ENCODE assay signal across 9 mouse cellular contexts in genomic region chr6:136807395-136808013, GRCm38 (mm10). TPM values are rescaled to one million over a fixed set of nuclear protein-coding genes. Genes with fewer than 3 reads are reported as not detected.
DNase-seq lines count a peak whose midpoint lies in the region; ATAC-seq and TF ChIP-seq lines count a peak whose summit lies in the region.
"Had no signal": no experiment of that assay in that cellular context is flagged by ENCODE, and none has a peak within 500 bp of the region (broad histone marks: within the 10 kb centered on the region; RNA-seq: fewer than 3 reads in every experiment).

No protein-coding gene starts in this region.

- H3K4me1 ChIP-seq in heart, embryonic 14.5 days (ENCODE audit: control insufficient read depth in 2 of 2, insufficient read depth in 2 of 2, low read length in 2 of 2), result peaks cover 7 to 21% of the 10 kb centered on the region in 2 experiments
- H3K4me1 ChIP-seq in G1E (ENCODE audit: insufficient read depth, low read depth, low read length), result peaks cover 53% of the 10 kb centered on the region
- peaks cover 30% of the 10 kb centered on the region for H3K4me1 ChIP-seq in forebrain, embryonic 16.5 days (replicated peaks; ENCODE audit: control insufficient read depth, insufficient read depth, low read length)
- H3K4me1 ChIP-seq in midbrain, embryonic 10.5 days, result peaks cover 42% of the 10 kb centered on the region

- intact Hi-C loops in left cerebral cortex, postnatal 36 days (cut with DNase I), result no loop called here

- peak overlapping the region; percentile 67 for H3K9ac ChIP-seq in heart, embryonic 14.5 days (ENCODE audit: low read length)
- 0 out of 2 replicates have a peak overlapping the region, but pooled peaks have one; percentile 45 for H3K9ac ChIP-seq in forebrain, embryonic 16.5 days (replicated peaks; ENCODE audit: low read depth, low read length)

- peak overlapping the region; percentile 91 for H3K4me2 ChIP-seq in heart, embryonic 14.5 days (ENCODE audit: low read length)
- peak overlapping the region; percentile 58 for H3K4me2 ChIP-seq in forebrain, embryonic 16.5 days (ENCODE audit: low read length)

- no peak for TF ChIP-seq CTCF in G1E (IDR thresholded peaks at IDR 0.05; ENCODE audit: low read depth, low read length)

- H3K27me3 ChIP-seq in heart, embryonic 14.5 days (ENCODE audit: control insufficient read depth, insufficient read depth, low read length), result no peaks in the 10 kb centered on the region
- H3K27me3 ChIP-seq in G1E (ENCODE audit: insufficient read depth, low read length), result no peaks in the 10 kb centered on the region
- H3K27me3 ChIP-seq in forebrain, embryonic 16.5 days (replicated peaks; ENCODE audit: control insufficient read depth, insufficient read depth, low read length), result no peaks in the 10 kb centered on the region
- H3K27me3 ChIP-seq in midbrain, embryonic 10.5 days (ENCODE audit: low read depth, poor library complexity, severe bottlenecking), result no peaks in the 10 kb centered on the region
- H3K27me3 ChIP-seq: Patski had no signal

- H3K4me3 ChIP-seq in heart, embryonic 14.5 days (ENCODE audit: control insufficient read depth in 1 of 2, insufficient read depth in 1 of 2, low read depth in 1 of 2, low read length in 2 of 2), result peak overlapping the region; percentile 37 to 77
- H3K4me3 ChIP-seq in G1E (ENCODE audit: low read depth, low read length), result peak overlapping the region; percentile 81
- H3K4me3 ChIP-seq in forebrain, embryonic 16.5 days (replicated peaks; ENCODE audit: low read length), result peak overlapping the region; percentile 64
- H3K4me3 ChIP-seq in midbrain, embryonic 10.5 days, result peak overlapping the region; percentile 87

- H3K9me3 ChIP-seq in heart, embryonic 14.5 days (ENCODE audit: control insufficient read depth, low read length), result no peaks in the 10 kb centered on the region
- H3K9me3 ChIP-seq in G1E (replicated peaks), result no peaks in the 10 kb centered on the region
- no peaks in the 10 kb centered on the region for H3K9me3 ChIP-seq in forebrain, embryonic 16.5 days (ENCODE audit: control insufficient read depth, low read length)
- no peaks in the 10 kb centered on the region for H3K9me3 ChIP-seq in midbrain, embryonic 10.5 days (replicated peaks)

- peaks cover 8% of the 10 kb centered on the region for H3K36me3 ChIP-seq in heart, embryonic 14.5 days (ENCODE audit: control insufficient read depth, insufficient read depth, low read length)
- peaks cover 31% of the 10 kb centered on the region for H3K36me3 ChIP-seq in G1E (replicated peaks)
- peaks cover 8% of the 10 kb centered on the region; the same call in 1 of the 2 replicates for H3K36me3 ChIP-seq in forebrain, embryonic 16.5 days (ENCODE audit: control insufficient read depth, insufficient read depth)
- H3K36me3 ChIP-seq in midbrain, embryonic 10.5 days, result peaks cover 22% of the 10 kb centered on the region

- 24% methylated on average over 18 of the region's 18 CpGs for WGBS in heart, embryonic 14.5 days
- WGBS in forebrain, embryonic 16.5 days, result 35% methylated on average over 18 of the region's 18 CpGs
- 23% methylated on average over 18 of the region's 18 CpGs for WGBS in midbrain, embryonic 10.5 days

- ATAC-seq in heart, embryonic 14.5 days (ENCODE audit: insufficient number of reproducible peaks, insufficient read depth, low FRiP score, low read depth), result no peak
- no peak for ATAC-seq in G1E (ENCODE audit: extremely low read depth, insufficient number of reproducible peaks, low FRiP score, poor library complexity, severe bottlenecking)
- no peak for ATAC-seq in forebrain, embryonic 16.5 days

- H3K27ac ChIP-seq in heart, embryonic 14.5 days (replicated peaks in 1 of 2; ENCODE audit: control insufficient read depth in 1 of 2, insufficient read depth in 1 of 2, low read depth in 2 of 2, low read length in 2 of 2), result peak overlapping the region; percentile 52 to 71; a peak in 3 of 4 replicates
- peak overlapping the region; percentile 66 for H3K27ac ChIP-seq in forebrain, embryonic 16.5 days (ENCODE audit: low read length)
- H3K27ac ChIP-seq in midbrain, embryonic 10.5 days (replicated peaks), result peak overlapping the region; percentile 83

- no peak for DNase-seq in heart, adult 9 months (ENCODE audit: low spot score in 2 of 2)
- DNase-seq in G1E (ENCODE audit: low spot score), result no peak
- DNase-seq in midbrain, embryonic 10.5 days (ENCODE audit: low spot score), result peak; percentile 38
- no peak for DNase-seq in left cerebral cortex, postnatal 36 days (ENCODE audit: low spot score in 2 of 2)
- no peak for DNase-seq in embryo, embryonic 10.5 days (ENCODE audit: low spot score)
- DNase-seq in adrenal gland, adult 18-20 months (ENCODE audit: low spot score in 2 of 2), result no peak

RNA-seq across cellular contexts. Expression of gene H2afj, which starts 0.5 kb away (rescaled TPM):
- polyA plus RNA-seq in heart, embryonic 14.5 days (2014; fragmentation: Nextera tagmentation; extraction: Ambion mirVana), result 71.4 TPM in 2 replicates
- total RNA-seq in G1E (2014; fragmentation: Nextera tagmentation), result 17.4 and 23.6 TPM in 2 replicates
- 84.6 and 98.5 TPM in 2 replicates for total RNA-seq in G1E (2017)
- 479 and 625 TPM in 2 replicates for polyA plus RNA-seq in G1E (2012)
- polyA plus RNA-seq in forebrain, embryonic 16.5 days (2015; fragmentation: Nextera tagmentation; extraction: Ambion mirVana), result 107 and 113 TPM in 2 replicates
- 97.4 and 102 TPM in 2 replicates for polyA plus RNA-seq in midbrain, embryonic 10.5 days (2016; fragmentation: Nextera tagmentation; extraction: Ambion mirVana)
- total RNA-seq in left cerebral cortex, postnatal 36 days (2021), result 10 to 100 TPM; 55.2 to 67.5 TPM
- 100 to 1,000 TPM; 104 to 207 TPM for total RNA-seq in adrenal gland, adult 18-20 months (2021)

RNA-seq across cellular contexts. Expression of gene Hist4h4, which starts 3.3 kb away (rescaled TPM):
- 0.20 and 0.35 TPM in 2 replicates for polyA plus RNA-seq in heart, embryonic 14.5 days (2014; fragmentation: Nextera tagmentation; extraction: Ambion mirVana)
- 179 and 196 TPM in 2 replicates for total RNA-seq in G1E (2014; fragmentation: Nextera tagmentation)
- total RNA-seq in G1E (2017), result 60.9 and 79.0 TPM in 2 replicates
- polyA plus RNA-seq in G1E (2012), result 0.89 and 6.6 TPM in 2 replicates
- 0.62 and 0.81 TPM in 2 replicates for polyA plus RNA-seq in forebrain, embryonic 16.5 days (2015; fragmentation: Nextera tagmentation; extraction: Ambion mirVana)
- 0.52 and 0.53 TPM in 2 replicates for polyA plus RNA-seq in midbrain, embryonic 10.5 days (2016; fragmentation: Nextera tagmentation; extraction: Ambion mirVana)
- 10 to 100 TPM in 1 of 2 experiments, 1 to 10 TPM in 1; 9.2 to 11.7 TPM for total RNA-seq in left cerebral cortex, postnatal 36 days (2021)
- total RNA-seq in adrenal gland, adult 18-20 months (2021), result 1 to 10 TPM; 8.6 to 8.9 TPM

RNA-seq across cellular contexts. Expression of gene BC049715, which starts 19.9 kb away (rescaled TPM):
- polyA plus RNA-seq in heart, embryonic 14.5 days (2014; fragmentation: Nextera tagmentation; extraction: Ambion mirVana), result 1.1 and 2.3 TPM in 2 replicates
- 2.0 and 2.6 TPM in 2 replicates for total RNA-seq in G1E (2014; fragmentation: Nextera tagmentation)
- total RNA-seq in G1E (2017), result 1.5 and 1.9 TPM in 2 replicates
- 2.6 and 4.2 TPM in 2 replicates for polyA plus RNA-seq in G1E (2012)
- polyA plus RNA-seq in forebrain, embryonic 16.5 days (2015; fragmentation: Nextera tagmentation; extraction: Ambion mirVana), result 1.0 and 1.4 TPM in 2 replicates
- 1.4 and 3.5 TPM in 2 replicates for polyA plus RNA-seq in midbrain, embryonic 10.5 days (2016; fragmentation: Nextera tagmentation; extraction: Ambion mirVana)
- total RNA-seq in left cerebral cortex, postnatal 36 days (2021), result 1 to 10 TPM; 3.5 to 4.7 TPM
- 1 to 10 TPM in 1 of 2 experiments, under 1 TPM in 1; 0.45 to 1.0 TPM for total RNA-seq in adrenal gland, adult 18-20 months (2021)

RNA-seq across cellular contexts. Expression of gene Wbp11, which starts 20.5 kb away (rescaled TPM):
- polyA plus RNA-seq in heart, embryonic 14.5 days (2014; fragmentation: Nextera tagmentation; extraction: Ambion mirVana), result 67.7 and 69.5 TPM in 2 replicates
- total RNA-seq in G1E (2014; fragmentation: Nextera tagmentation), result 172 and 202 TPM in 2 replicates
- 35.3 and 49.0 TPM in 2 replicates for total RNA-seq in G1E (2017)
- polyA plus RNA-seq in G1E (2012), result 307 and 347 TPM in 2 replicates
- 79.2 and 82.3 TPM in 2 replicates for polyA plus RNA-seq in forebrain, embryonic 16.5 days (2015; fragmentation: Nextera tagmentation; extraction: Ambion mirVana)
- polyA plus RNA-seq in midbrain, embryonic 10.5 days (2016; fragmentation: Nextera tagmentation; extraction: Ambion mirVana), result 156 and 160 TPM in 2 replicates
- total RNA-seq in left cerebral cortex, postnatal 36 days (2021), result 100 to 1,000 TPM; 122 to 125 TPM
- 10 to 100 TPM; 72.0 to 77.7 TPM for total RNA-seq in adrenal gland, adult 18-20 months (2021)

RNA-seq across cellular contexts. Expression of gene Gucy2c, which starts 25.9 kb away (rescaled TPM):
- polyA plus RNA-seq in heart, embryonic 14.5 days (2014; fragmentation: Nextera tagmentation; extraction: Ambion mirVana), result not detected in 2 replicates
- not detected in 2 replicates for total RNA-seq in G1E (2014; fragmentation: Nextera tagmentation)
- total RNA-seq in G1E (2017), result under 0.01 TPM in 1 of 2 replicates, not detected in the other
- not detected in 2 replicates for polyA plus RNA-seq in G1E (2012)
- polyA plus RNA-seq in forebrain, embryonic 16.5 days (2015; fragmentation: Nextera tagmentation; extraction: Ambion mirVana), result 0.15 TPM in 1 of 2 replicates, not detected in the other
- 0.10 TPM in 1 of 2 replicates, not detected in the other for polyA plus RNA-seq in midbrain, embryonic 10.5 days (2016; fragmentation: Nextera tagmentation; extraction: Ambion mirVana)
- total RNA-seq in left cerebral cortex, postnatal 36 days (2021), result under 1 TPM; 0.32 to 0.39 TPM
- total RNA-seq in adrenal gland, adult 18-20 months (2021), result under 1 TPM in 1 of 2 experiments, not detected in 1; 0.06 TPM
